Mouse (Mus musculus) C2C12 (cell line): ENCODE data around the gene Slc2a10.

Source experiments
- CTCF ChIP-seq: IDR thresholded peaks from one replicate; pipeline ENCODE4 v1.5.1; 2011; ENCODE audit not compliant: control insufficient read depth, insufficient read depth, insufficient read length
- FOSL1 ChIP-seq: IDR thresholded peaks from one replicate; pipeline ENCODE4 v1.8.0; 2011; ENCODE audit warnings: mild to moderate bottlenecking, low read length; ENCODE audit not compliant: poor library complexity, insufficient read depth, severe bottlenecking
- MAX ChIP-seq: IDR thresholded peaks from one replicate; pipeline ENCODE4 v1.6.1; 2011; ENCODE audit warnings: mild to moderate bottlenecking, control low read depth
- USF1 ChIP-seq: IDR thresholded peaks from one replicate; pipeline ENCODE4 v1.6.1; 2011; ENCODE audit warnings: low read depth, mild to moderate bottlenecking, control low read depth, moderate library complexity

DNA sequence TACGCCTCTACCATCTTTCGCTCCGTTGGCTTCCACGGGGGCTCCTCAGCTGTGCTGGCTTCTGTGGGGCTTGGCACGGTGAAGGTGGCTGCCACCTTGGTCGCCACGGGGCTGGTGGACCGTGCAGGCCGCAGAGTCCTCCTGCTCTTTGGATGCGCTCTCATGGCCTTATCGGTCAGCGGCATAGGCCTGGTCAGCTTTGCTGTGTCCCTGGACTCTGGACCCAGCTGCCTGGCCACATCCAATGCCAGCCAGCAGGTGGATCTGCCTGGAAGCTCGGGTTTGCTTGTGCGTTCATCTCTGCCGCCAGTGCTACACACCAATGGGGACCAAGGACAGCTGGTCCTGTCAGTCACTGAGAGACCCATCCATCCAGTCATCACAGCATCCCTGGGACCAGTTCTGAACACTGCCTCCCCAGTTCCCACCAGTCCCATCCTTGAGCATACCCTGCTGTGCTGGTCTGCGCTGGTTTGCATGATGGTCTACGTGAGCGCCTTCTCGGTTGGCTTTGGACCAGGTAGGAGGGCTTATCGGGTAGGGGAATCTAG is 11.7 kb downstream of the Slc2a10 start:
- TF ChIP-seq CTCF (no peak), USF1 (no peak), MAX (no peak), FOSL1 (no peak)
